Mouse (Mus musculus): ENCODE measurements around the gene Sdcbp2.
"Not testable (repeated sequence)": the region's sequence is repeated elsewhere in the genome, so short reads cannot be mapped to it uniquely, and the experiment has no call there.

The Sdcbp2 gene

GRCm38 (mm10) chr2:151573667-151574066, 1.2 kb downstream of the Sdcbp2 start:
- no peak for DNase-seq

DNA sequence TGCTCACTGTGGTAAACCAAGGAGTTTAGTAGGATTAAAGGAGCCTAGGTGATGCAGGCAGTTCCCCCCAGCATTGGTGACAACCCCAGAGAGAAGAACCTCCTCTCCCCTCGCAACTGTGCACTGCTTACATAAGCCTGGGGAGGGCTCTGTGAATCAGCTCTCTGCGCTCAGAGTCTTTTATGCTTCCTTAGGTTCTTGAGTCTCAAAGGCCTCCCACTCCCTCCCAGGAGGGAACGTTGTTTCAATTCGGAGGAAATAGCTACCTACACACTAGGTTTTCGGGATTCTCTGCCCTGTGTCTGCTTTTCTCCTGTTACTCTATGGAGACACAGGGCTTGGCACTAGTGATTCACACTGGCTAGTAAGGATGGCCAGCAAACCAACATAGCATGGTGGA, 2.2 kb downstream of the Sdcbp2 start:
- no peak for DNase-seq

GRCm38 (mm10) chr2:151575119-151575698, 2.8 kb downstream of the Sdcbp2 start:
- DNase-seq = peak; percentile 62

GRCm38 (mm10) chr2:151575699-151576389, 3.4 kb downstream of the Sdcbp2 start:
- DNase-seq = peak; percentile 93

GRCm38 (mm10) chr2:151579183-151579582, 6.8 kb downstream of the Sdcbp2 start:
- no peak for DNase-seq

GRCm38 (mm10) chr2:151580945-151581344, 8.5 kb downstream of the Sdcbp2 start:
- no peak for DNase-seq

- DNase-seq = no peak
Observed at GRCm38 (mm10) chr2:151585934-151586333, 13.5 kb downstream of the Sdcbp2 start.

DNA sequence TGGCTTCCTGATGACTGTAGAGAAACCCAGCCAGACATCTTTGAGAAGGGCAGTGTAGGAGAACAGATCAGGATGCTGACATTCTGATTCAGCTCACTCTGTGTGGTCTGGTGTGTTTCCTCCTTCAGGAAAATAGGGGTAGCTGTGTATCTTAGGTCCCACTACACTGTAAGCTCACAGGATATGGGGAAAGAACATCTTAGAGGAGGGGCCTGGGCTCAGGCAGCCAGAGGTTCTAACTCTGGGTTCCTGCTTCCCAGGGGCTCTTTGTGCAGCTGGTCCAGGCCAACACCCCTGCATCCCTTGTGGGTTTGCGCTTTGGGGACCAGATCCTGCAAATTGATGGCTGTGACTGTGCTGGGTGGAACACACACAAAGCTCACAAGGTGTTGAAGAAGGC, 14.4 kb downstream of the Sdcbp2 start:
- no peak for DNase-seq

DNA sequence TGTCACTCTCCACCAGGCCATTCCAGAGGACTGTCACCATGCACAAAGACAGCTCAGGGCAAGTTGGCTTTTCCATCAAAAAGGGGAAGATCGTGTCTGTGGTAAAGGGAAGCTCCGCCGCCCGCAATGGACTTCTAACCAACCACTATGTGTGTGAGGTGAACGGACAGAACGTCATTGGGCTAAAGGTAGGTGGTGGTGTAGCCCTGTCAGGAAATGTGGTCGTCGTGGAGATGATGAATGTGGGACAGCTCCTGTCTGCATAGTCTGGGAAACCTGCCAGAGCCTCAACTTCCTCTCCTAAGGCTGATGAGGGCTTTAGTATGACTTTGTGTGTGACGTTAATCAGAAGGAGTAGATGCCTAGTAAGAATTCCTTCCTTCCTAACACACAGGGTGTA, 14.9 kb downstream of the Sdcbp2 start:
- DNase-seq = no peak

DNA sequence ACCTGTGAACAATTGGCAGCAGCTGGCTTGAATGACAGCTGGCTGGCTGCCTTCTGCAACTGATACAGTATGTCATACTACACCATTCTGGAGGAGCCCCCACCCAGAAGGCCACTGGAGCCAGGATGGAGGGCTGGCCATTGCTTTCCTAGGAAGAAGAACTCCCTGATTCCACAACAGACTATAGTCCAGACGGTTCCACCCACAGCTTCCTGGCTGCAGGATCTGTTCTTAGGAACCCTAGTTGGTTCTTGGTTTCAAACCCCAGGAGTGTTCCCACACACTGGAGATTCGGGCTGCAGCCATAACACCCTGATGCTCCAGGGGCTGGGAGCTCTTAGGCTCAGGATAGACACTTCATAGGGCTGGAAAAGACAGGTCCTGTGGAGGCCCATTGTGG, 25.6 kb downstream of the Sdcbp2 start:
- no peak for DNase-seq

GRCm38 (mm10) chr2:151602106-151602505, 29.7 kb downstream of the Sdcbp2 start:
- DNase-seq = no peak

DNA sequence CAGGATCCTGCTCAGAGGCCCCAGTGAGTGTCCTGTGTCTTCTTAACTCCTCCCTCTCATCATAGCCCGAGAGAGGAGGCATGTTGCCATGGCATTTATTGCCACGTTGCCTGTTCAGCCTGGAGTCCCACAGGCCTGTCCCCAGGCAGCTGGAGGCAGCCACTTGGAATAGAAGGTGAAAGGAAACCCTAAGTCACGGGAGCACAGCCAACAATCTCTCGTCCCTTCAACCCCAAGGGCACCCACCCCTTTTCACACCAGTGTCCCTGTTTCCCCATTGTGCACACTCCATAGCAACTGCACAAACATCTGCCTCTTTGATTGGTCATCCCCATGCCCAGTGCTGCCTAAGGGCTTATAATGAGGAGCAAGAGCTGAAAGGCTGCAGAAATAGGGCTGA, 31.2 kb downstream of the Sdcbp2 start:
- peak; percentile 71 for DNase-seq

DNA sequence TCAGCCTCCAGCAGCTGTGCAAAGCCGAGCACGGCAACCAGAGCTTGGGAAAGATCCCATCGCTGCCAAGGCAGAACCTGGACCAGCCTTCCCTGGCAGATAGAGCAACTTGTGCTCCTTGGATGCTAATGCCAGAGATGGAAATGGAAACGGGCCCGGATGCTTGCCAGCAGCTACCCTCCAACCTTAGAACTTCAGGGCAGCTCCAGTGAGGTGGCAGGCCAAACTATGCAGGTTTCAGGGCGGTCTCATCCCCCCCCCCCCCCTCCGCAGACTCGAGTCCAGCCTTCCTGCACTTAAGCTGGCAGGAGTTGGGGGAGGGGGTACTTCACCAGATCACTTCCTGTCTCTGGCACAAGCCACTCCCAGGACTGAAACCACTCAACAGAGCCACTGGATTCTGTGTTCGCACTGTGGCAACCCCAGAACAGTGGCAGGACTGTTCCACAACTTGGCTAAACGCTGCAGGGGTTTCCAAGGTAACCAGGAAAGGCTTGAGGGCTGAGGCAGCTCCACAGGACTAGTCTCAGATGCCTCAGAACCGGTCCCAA, 33.1 kb downstream of the Sdcbp2 start:
- peak; percentile 14 for DNase-seq

DNA sequence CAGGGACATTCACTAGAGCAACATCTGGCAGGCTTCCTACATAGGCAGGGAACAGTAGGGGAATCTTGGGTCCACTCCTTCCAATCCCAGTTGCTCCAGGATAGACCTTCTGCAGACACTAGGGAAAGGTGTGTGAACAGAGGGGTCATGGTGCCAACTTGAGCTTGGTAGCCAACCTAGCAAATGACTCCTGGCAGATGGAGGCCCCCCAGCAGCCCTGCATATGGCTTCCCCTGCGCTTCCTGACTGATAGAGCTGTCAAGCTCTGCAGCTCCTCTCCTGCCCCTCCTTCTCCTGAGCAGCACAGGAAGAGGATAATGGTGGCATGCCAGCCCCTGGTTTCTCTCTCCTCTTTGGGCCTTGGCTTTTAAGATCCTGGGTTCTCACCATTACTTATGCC, 36.0 kb downstream of the Sdcbp2 start:
- DNase-seq = no peak

DNA sequence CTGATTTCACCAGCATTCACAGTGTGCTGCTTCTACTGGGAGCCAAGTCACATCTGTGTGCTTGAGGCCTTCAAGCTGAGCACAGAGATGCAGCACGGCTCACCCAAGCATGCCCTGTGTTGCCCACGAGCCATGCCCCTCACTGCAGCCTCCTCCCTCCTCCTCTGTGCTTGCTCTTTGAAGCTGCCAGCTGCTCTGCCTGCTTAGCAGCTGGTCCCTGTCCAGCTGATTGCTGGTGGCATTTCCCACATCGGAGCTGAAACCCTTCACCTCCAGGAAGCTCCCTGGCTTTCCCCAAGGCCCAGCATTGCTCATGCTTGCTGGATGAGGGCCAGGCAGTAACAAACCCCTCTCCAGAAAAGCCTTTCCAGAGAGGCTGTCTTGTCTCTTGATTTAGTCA, 37.6 kb downstream of the Sdcbp2 start:
- DNase-seq = peak; percentile 70

- DNase-seq = not testable (repeated sequence)
Observed at GRCm38 (mm10) chr2:151615779-151616178, 43.4 kb downstream of the Sdcbp2 start.

- DNase-seq = no peak
Observed at GRCm38 (mm10) chr2:151616551-151617329, 44.3 kb downstream of the Sdcbp2 start.

- DNase-seq = no peak
Observed at GRCm38 (mm10) chr2:151623776-151624175, 51.4 kb downstream of the Sdcbp2 start.

DNA sequence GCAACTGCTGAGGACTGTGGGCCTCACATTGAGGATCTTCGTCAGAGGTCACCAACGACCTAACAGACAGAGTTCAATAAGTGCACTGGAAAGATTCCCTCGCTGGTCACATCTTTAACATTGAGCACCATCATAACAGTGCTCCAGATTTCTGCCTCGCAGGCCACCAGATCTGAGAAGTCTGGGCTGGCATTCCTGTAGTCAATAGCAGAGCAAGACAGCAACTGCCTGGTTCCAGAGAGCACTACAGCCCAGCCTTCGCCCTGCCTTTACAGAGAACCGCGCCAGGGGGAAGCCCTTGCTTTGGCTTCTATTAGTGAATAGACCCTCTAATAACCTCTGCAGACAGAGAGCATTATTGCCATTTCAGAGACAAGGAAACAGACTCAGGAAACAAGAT, 53.9 kb downstream of the Sdcbp2 start:
- no peak for DNase-seq

- DNase-seq = no peak
Observed at GRCm38 (mm10) chr2:151628011-151628410, 55.6 kb downstream of the Sdcbp2 start.

DNA sequence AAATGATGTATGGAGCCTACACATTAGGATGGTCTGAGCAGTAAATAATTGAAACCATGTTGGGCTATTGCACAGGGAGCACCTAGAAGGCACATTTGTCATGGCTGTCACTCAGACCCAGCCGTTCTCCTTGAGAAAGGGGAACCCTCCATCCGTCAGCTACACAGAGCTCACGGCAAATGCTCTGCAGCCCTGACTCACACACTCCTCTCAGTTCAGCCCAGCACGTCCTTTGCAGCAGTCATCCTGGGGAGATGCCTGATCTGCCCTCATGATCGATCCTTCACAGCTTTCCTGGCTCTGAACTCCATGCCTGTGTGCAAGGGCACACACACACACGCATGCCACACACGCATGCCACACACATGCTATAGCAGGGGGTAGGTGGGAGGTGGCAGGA, 56.9 kb downstream of the Sdcbp2 start:
- no peak for DNase-seq

DNA sequence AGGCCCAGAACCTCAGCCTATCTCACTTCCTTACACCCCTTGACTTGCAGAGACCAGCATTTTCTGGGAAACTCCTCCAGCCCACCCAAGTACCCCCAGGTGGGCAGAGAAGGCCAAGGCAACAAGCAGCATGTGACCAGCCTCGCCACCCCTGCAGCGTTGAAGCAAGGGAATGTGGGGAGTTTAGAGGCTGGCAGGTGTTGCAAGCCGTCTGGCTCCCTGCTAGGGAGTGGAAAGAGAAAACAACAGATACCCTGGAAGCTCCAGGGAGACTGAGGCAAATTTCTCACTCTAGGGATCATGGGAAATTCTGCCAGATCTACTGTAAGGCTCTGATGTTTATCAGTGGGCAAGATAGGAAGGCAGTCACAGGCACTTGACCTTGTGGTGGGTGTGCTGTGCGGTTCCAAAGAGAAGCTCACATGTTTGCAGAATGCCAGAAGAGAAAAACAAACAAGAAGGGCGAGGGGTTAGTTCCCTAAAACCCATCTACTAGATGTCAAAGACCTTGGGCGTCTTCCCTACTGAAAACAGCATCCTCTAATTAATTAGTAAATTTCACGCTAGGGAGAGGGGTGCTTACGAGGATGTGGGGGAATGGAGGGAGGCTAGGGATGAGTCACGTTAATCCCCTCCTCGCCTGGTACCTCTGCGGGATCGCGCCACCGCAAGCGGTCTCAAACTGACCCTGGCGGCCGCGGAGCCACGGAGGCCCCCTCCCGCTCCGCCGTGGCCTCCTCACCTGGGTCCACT, 59.2 kb downstream of the Sdcbp2 start:
- DNase-seq = no peak
